Mouse (Mus musculus): Measurements from ENCODE around the gene Krtap27-1.

The Krtap27-1 gene

GRCm38 (mm10) chr16:88671571-88671970 is at the start of gene Krtap27-1:
Gene Krtap27-1, minus strand, starts transcription at chr16:88671671.
- DNase-seq = no peak

- no peak for DNase-seq
These were observed 48.6 kb upstream of the Krtap27-1 start for GRCm38 (mm10) chr16:88720031-88720430.

- DNase-seq = no peak
These were observed 45.1 kb upstream of the Krtap27-1 start for GRCm38 (mm10) chr16:88716549-88716948.

GRCm38 (mm10) chr16:88711245-88711644 is 39.8 kb upstream of the Krtap27-1 start:
- DNase-seq = no peak

- no peak for DNase-seq
These were observed 39.3 kb upstream of the Krtap27-1 start for GRCm38 (mm10) chr16:88710757-88711156.

GRCm38 (mm10) chr16:88707496-88708012 is 36.1 kb upstream of the Krtap27-1 start, which contains the start of gene 2310061N02Rik:
Gene 2310061N02Rik, minus strand, starts transcription at chr16:88707962.
- peak; percentile 17 to 22 for DNase-seq

GRCm38 (mm10) chr16:88701072-88701864 is 29.8 kb upstream of the Krtap27-1 start:
- no peak for DNase-seq

GRCm38 (mm10) chr16:88696256-88696655 is 24.8 kb upstream of the Krtap27-1 start:
- no peak for DNase-seq

- no peak for DNase-seq
These were observed 9.8 kb upstream of the Krtap27-1 start for GRCm38 (mm10) chr16:88681282-88681681.

- DNase-seq = no peak
These were observed 7.6 kb upstream of the Krtap27-1 start for GRCm38 (mm10) chr16:88679099-88679498.

- no peak for DNase-seq
These were observed 14.0 kb downstream of the Krtap27-1 start for GRCm38 (mm10) chr16:88657426-88657825.

GRCm38 (mm10) chr16:88651952-88652351 is 19.5 kb downstream of the Krtap27-1 start:
- DNase-seq = no peak

- no peak for DNase-seq
These were observed 20.4 kb downstream of the Krtap27-1 start for GRCm38 (mm10) chr16:88651082-88651481.

- no peak for DNase-seq
These were observed 24.1 kb downstream of the Krtap27-1 start, which contains the start of gene Krtap26-1 for GRCm38 (mm10) chr16:88647358-88647846. Gene Krtap26-1, minus strand, starts transcription at chr16:88647796.

- no peak for DNase-seq
These were observed 24.9 kb downstream of the Krtap27-1 start for GRCm38 (mm10) chr16:88646366-88647111.

- no peak for DNase-seq
These were observed 31.4 kb downstream of the Krtap27-1 start for GRCm38 (mm10) chr16:88640053-88640452.

GRCm38 (mm10) chr16:88635142-88635541 is 36.3 kb downstream of the Krtap27-1 start:
- no peak for DNase-seq

GRCm38 (mm10) chr16:88631474-88631873 is 40.0 kb downstream of the Krtap27-1 start:
- DNase-seq = no peak

GRCm38 (mm10) chr16:88627566-88627965 is 43.9 kb downstream of the Krtap27-1 start, which contains the start of gene 2310079G19Rik:
Gene 2310079G19Rik, minus strand, starts transcription at chr16:88627666.
- no peak for DNase-seq
